Mouse (Mus musculus) lung, embryonic 15.5 days (tissue): Measurements from ENCODE around the gene Lrrc7. TPM values are rescaled to one million over a fixed set of nuclear protein-coding genes. Genes with fewer than 3 reads are reported as not detected.

Experiments
- ATAC-seq: fragments of 200-750 bp; cut with Nextera tagmentation; 2 replicates; pipeline ENCODE4 v1.8.0; 2017; ENCODE audit warnings: moderate number of reproducible peaks, borderline replicate concordance; ENCODE audit not compliant: low FRiP score, low TSS enrichment; ENCODE audit errors: extremely low read depth
- H3K27ac ChIP-seq: fragments of 300-500 bp; sonication (generic); 2 replicates; pipeline ENCODE4 v1.5.1; 2015; ENCODE audit warnings: moderate library complexity, mild to moderate bottlenecking, inconsistent platforms
- H3K27me3 ChIP-seq: fragments of 300-500 bp; sonication (generic); 2 replicates; pipeline ENCODE4 v1.6.1; 2015; ENCODE audit warnings: inconsistent platforms
- H3K36me3 ChIP-seq: fragments of 300-500 bp; sonication (generic); 2 replicates; pipeline ENCODE4 v1.6.1; 2015; ENCODE audit warnings: inconsistent platforms
- H3K4me1 ChIP-seq: fragments of 300-500 bp; sonication (generic); 2 replicates; pipeline ENCODE4 v1.6.1; 2015; ENCODE audit warnings: inconsistent platforms
- H3K4me2 ChIP-seq: fragments of 300-500 bp; sonication (generic); 2 replicates; pipeline ENCODE4 v1.6.1; 2015; ENCODE audit warnings: inconsistent platforms, mild to moderate bottlenecking, moderate library complexity
- H3K4me3 ChIP-seq: fragments of 300-500 bp; sonication (generic); 2 replicates; pipeline ENCODE4 v1.5.1; 2015; ENCODE audit warnings: mild to moderate bottlenecking, inconsistent platforms
- H3K9ac ChIP-seq: fragments of 300-500 bp; sonication (generic); 2 replicates; pipeline ENCODE4 v1.6.1; 2015; ENCODE audit warnings: inconsistent platforms
- H3K9me3 ChIP-seq: fragments of 300-500 bp; sonication (generic); 2 replicates; pipeline ENCODE4 v1.6.1; 2016; ENCODE audit warnings: inconsistent platforms
- WGBS: fragments of 180-500 bp; shearing (Covaris S2); methylation state at CpG from one replicate; pipeline ENCODE4 v1.1.7; 2015; 5-methylcytosine and 5-hydroxymethylcytosine counted together
- polyA plus RNA-seq: library from polyadenylated mRNA; unstranded; fragments of >200 nt; fragmentation: Nextera tagmentation; extraction: Ambion mirVana; gene quantifications from 2 replicates; pipeline ENCODE4 v1.2.1, GENCODE M21; 2015

The Lrrc7 gene
- polyA plus RNA-seq, 1 experiment from 2014 or later, result 0.17 TPM

DNA sequence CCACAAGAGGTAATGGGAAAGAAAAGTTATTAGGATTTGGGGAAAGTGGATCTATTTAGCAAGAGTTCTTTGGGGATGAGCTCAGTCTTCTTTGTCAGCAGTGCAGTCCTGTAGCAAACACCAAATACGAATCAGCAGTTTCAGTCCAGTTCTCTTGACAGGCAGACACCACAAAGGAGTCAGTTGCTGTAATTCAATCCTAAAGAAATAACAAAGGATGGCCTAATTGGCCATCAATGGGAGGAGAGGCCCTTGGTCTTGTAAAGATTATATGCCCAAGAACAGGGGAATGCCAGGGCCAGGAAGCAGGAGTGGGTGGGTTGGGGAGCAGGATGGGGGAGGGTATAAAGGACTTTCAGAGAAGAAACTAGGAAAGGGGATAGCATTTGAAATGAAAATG is 33.5 kb downstream of the Lrrc7 start:
- Histone ChIP-seq H3K4me2 (no peak overlapping the region), H3K36me3 (no peaks in the 10 kb centered on the region), H3K27ac (no peak overlapping the region), H3K9me3 (no peaks in the 10 kb centered on the region), H3K27me3 (no peaks in the 10 kb centered on the region), H3K4me1 (no peaks in the 10 kb centered on the region), H3K9ac (no peak overlapping the region), H3K4me3 (no peak overlapping the region)
- WGBS, result 53% methylated on average over 1 of the region's 1 CpGs
- no peak for ATAC-seq

GRCm38 (mm10) chr3:158493730-158494129 is 68.3 kb downstream of the Lrrc7 start:
- H3K4me2 ChIP-seq, result no peak overlapping the region
- no peaks in the 10 kb centered on the region for H3K27me3 ChIP-seq
- H3K9me3 ChIP-seq, result no peaks in the 10 kb centered on the region
- no peak overlapping the region for H3K9ac ChIP-seq
- H3K4me1 ChIP-seq, result no peaks in the 10 kb centered on the region
- no peak for ATAC-seq
- no peak overlapping the region for H3K27ac ChIP-seq
- 63% methylated on average over 1 of the region's 1 CpGs for WGBS
- no peak overlapping the region for H3K4me3 ChIP-seq
- H3K36me3 ChIP-seq, result no peaks in the 10 kb centered on the region

- Histone ChIP-seq H3K4me2 (no peak overlapping the region), H3K9ac (no peak overlapping the region), H3K36me3 (no peaks in the 10 kb centered on the region), H3K27ac (no peak overlapping the region), H3K27me3 (no peaks in the 10 kb centered on the region), H3K9me3 (no peaks in the 10 kb centered on the region), H3K4me3 (no peak overlapping the region), H3K4me1 (no peaks in the 10 kb centered on the region)
- no peak for ATAC-seq
- 70% methylated on average over 2 of the region's 2 CpGs for WGBS
These were observed 82.3 kb downstream of the Lrrc7 start for GRCm38 (mm10) chr3:158479677-158480076.

GRCm38 (mm10) chr3:158400600-158400999 is 161.4 kb downstream of the Lrrc7 start:
- no peak overlapping the region for H3K9ac ChIP-seq
- no peak overlapping the region for H3K4me3 ChIP-seq
- H3K27me3 ChIP-seq, result no peaks in the 10 kb centered on the region
- 84% methylated on average over 1 of the region's 1 CpGs for WGBS
- no peak overlapping the region for H3K4me2 ChIP-seq
- H3K36me3 ChIP-seq, result no peaks in the 10 kb centered on the region
- H3K9me3 ChIP-seq, result no peaks in the 10 kb centered on the region
- no peak for ATAC-seq
- H3K4me1 ChIP-seq, result no peaks in the 10 kb centered on the region
- no peak overlapping the region for H3K27ac ChIP-seq

DNA sequence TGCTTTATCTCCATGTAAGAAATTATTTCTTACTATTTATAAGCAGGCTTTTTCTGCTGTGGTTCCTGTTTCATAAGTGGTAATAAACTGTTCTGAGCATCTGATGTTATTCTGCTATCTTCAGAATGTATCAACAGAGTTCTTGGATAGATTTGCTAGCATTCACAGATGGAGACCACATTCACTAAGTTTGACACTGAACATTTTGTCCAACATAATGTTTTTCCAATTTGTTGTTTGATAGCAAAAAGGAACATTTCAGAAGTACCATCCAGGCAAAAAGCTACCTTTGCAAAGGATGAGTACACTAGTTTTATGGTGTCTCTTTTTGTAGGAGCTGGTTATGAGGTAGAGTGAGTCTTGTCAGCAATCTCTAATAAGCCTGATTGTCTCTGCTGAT is 170.5 kb downstream of the Lrrc7 start:
- no peaks in the 10 kb centered on the region for H3K36me3 ChIP-seq
- H3K27ac ChIP-seq, result no peak overlapping the region
- H3K4me3 ChIP-seq, result no peak overlapping the region
- no peak for ATAC-seq
- no peak overlapping the region for H3K9ac ChIP-seq
- no peaks in the 10 kb centered on the region for H3K4me1 ChIP-seq
- H3K9me3 ChIP-seq, result no peaks in the 10 kb centered on the region
- no peaks in the 10 kb centered on the region for H3K27me3 ChIP-seq
- H3K4me2 ChIP-seq, result no peak overlapping the region

GRCm38 (mm10) chr3:158388076-158388454 is 174.0 kb downstream of the Lrrc7 start:
- no peaks in the 10 kb centered on the region for H3K4me1 ChIP-seq
- H3K36me3 ChIP-seq, result no peaks in the 10 kb centered on the region
- H3K27ac ChIP-seq, result no peak overlapping the region
- ATAC-seq, result no peak
- no peak overlapping the region for H3K4me2 ChIP-seq
- WGBS, result 30% methylated on average over 2 of the region's 2 CpGs
- H3K27me3 ChIP-seq, result no peaks in the 10 kb centered on the region
- H3K9ac ChIP-seq, result no peak overlapping the region
- no peak overlapping the region for H3K4me3 ChIP-seq
- no peaks in the 10 kb centered on the region for H3K9me3 ChIP-seq

DNA sequence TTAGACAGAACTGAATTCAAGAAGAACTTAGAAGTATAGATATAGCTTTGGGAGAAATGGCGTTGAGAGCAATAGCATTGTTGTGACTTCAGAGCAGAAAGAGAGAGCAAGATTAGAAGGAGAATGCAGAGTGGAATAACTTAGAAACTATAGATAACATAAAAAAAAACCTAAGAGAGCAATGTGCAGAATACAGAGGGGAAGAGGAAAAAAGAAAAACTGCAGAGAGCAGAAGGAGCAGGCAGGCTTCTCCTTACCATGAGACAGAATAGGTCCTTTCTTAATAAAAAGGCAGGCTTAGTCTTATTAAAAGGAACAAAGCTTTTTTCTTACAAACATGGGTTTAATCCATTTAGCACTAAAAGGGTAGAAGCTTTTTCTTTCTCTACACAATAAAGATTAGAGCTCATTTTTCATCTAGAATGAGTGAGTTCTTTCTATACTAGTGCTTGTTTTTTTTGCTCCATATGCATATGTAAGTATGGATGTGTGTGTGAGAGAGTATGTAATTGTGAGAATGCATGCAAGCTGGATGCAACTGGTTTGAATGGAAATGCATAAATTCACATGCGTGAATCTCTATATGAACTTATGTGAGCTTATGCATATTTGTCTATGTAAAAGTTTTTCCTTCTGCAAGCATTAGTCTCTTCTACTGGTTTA is 174.5 kb downstream of the Lrrc7 start:
- Histone ChIP-seq H3K4me2 (no peak overlapping the region), H3K4me1 (no peaks in the 10 kb centered on the region)
- no peak for ATAC-seq

DNA sequence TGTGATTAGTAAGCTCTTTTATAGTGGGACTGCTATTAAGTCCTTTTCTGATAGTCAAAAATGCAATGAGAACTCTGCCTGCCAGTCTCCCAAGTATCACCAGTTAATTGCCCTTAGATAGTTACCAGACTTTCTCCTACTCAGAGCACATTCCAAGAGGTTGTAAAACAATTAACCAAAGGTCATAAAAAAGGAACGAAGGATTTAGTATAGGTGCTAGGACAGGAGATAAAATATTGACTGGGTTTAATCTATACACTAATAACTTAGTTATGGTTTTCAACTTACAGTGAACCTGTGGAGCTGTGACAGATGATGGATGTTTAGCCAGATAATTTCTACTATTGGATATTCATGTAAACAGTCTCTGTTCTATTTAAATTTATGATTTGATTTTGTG is 175.2 kb downstream of the Lrrc7 start:
- no peak overlapping the region for H3K27ac ChIP-seq
- WGBS, result 20% methylated on average over 1 of the region's 1 CpGs

More for the DNA sequence above, 174.5 kb downstream of the Lrrc7 start:
- no peak overlapping the region for H3K4me3 ChIP-seq
- 61% methylated on average over 2 of the region's 2 CpGs for WGBS
- H3K9me3 ChIP-seq, result no peaks in the 10 kb centered on the region
- H3K9ac ChIP-seq, result no peak overlapping the region
- H3K36me3 ChIP-seq, result no peaks in the 10 kb centered on the region
- H3K27me3 ChIP-seq, result no peaks in the 10 kb centered on the region
- no peak overlapping the region for H3K27ac ChIP-seq

DNA sequence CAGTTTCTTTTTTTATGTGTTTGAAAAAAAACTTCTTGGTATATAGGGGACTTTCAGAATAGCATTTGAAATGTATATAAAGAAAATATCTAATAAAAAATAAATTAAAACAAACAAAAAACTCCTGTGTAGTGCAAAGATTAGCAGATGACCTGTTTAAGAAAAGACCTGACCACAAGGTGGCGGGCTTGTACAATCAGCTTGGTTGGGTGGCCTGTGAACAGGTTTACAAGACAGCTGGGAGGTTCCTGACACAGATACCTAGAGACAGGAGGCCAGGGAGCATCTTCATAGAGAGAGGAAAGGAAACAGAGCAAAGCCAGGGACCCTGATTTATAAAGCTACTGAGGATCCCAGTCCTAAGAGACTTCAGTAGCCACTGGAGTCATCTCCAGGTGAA is 186.1 kb downstream of the Lrrc7 start:
- Histone ChIP-seq H3K27me3 (no peaks in the 10 kb centered on the region), H3K4me2 (no peak overlapping the region), H3K4me3 (no peak overlapping the region), H3K4me1 (no peaks in the 10 kb centered on the region), H3K36me3 (no peaks in the 10 kb centered on the region), H3K9ac (no peak overlapping the region), H3K27ac (no peak overlapping the region), H3K9me3 (no peaks in the 10 kb centered on the region)
- ATAC-seq, result no peak
- WGBS, result 8% methylated on average over 1 of the region's 1 CpGs

More for the DNA sequence above, 175.2 kb downstream of the Lrrc7 start:
- no peak for ATAC-seq
- Histone ChIP-seq H3K4me2 (no peak overlapping the region), H3K9ac (no peak overlapping the region), H3K9me3 (no peaks in the 10 kb centered on the region), H3K4me3 (no peak overlapping the region), H3K4me1 (no peaks in the 10 kb centered on the region), H3K36me3 (no peaks in the 10 kb centered on the region), H3K27me3 (no peaks in the 10 kb centered on the region)

DNA sequence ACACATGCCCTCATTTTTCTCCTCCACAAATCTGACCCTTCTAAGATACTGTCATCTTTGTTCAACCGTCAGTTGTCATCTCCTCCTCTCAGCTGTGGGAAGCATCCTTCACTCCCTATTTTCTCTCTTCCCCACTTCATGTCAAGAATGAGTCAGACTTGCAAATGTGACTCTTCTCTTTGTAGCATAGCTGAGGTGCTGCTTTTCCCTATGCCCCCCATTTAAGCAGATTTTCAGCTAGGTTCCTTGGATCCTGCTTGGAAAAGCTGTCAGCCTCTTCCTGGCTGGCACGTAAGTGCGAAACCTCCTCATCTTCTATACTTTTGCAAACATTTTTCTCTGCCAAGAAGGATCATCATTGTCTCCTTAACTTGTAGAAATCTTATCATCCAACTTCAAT is 192.9 kb downstream of the Lrrc7 start:
- WGBS, result 75% methylated on average over 3 of the region's 3 CpGs
- Histone ChIP-seq H3K9ac (no peak overlapping the region), H3K4me1 (no peaks in the 10 kb centered on the region), H3K9me3 (no peaks in the 10 kb centered on the region), H3K36me3 (no peaks in the 10 kb centered on the region), H3K27ac (no peak overlapping the region), H3K4me3 (no peak overlapping the region), H3K4me2 (no peak overlapping the region), H3K27me3 (no peaks in the 10 kb centered on the region)
- ATAC-seq, result no peak

- ATAC-seq, result no peak
- H3K27ac ChIP-seq, result no peak overlapping the region
- no peaks in the 10 kb centered on the region for H3K9me3 ChIP-seq
- H3K4me3 ChIP-seq, result no peak overlapping the region
- H3K4me2 ChIP-seq, result no peak overlapping the region
- H3K36me3 ChIP-seq, result no peaks in the 10 kb centered on the region
- no peaks in the 10 kb centered on the region for H3K4me1 ChIP-seq
- H3K27me3 ChIP-seq, result no peaks in the 10 kb centered on the region
- no peak overlapping the region for H3K9ac ChIP-seq
- 61% methylated on average over 3 of the region's 3 CpGs for WGBS
These were observed 196.2 kb downstream of the Lrrc7 start for GRCm38 (mm10) chr3:158365801-158366200.

GRCm38 (mm10) chr3:158362091-158362490 is 199.9 kb downstream of the Lrrc7 start:
- H3K36me3 ChIP-seq, result no peaks in the 10 kb centered on the region
- no peak overlapping the region for H3K9ac ChIP-seq
- no peak overlapping the region for H3K4me2 ChIP-seq
- no peak overlapping the region for H3K27ac ChIP-seq
- no peaks in the 10 kb centered on the region for H3K27me3 ChIP-seq
- no peak for ATAC-seq
- H3K4me3 ChIP-seq, result no peak overlapping the region
- H3K9me3 ChIP-seq, result no peaks in the 10 kb centered on the region
- H3K4me1 ChIP-seq, result no peaks in the 10 kb centered on the region
- WGBS, result 93% methylated on average over 2 of the region's 2 CpGs

- no peak overlapping the region for H3K4me3 ChIP-seq
- H3K27ac ChIP-seq, result no peak overlapping the region
- no peak overlapping the region for H3K4me2 ChIP-seq
- H3K27me3 ChIP-seq, result no peaks in the 10 kb centered on the region
- 67% methylated on average over 1 of the region's 1 CpGs for WGBS
- no peaks in the 10 kb centered on the region for H3K4me1 ChIP-seq
- no peaks in the 10 kb centered on the region for H3K36me3 ChIP-seq
- no peaks in the 10 kb centered on the region for H3K9me3 ChIP-seq
- no peak overlapping the region for H3K9ac ChIP-seq
- no peak for ATAC-seq
These were observed 205.3 kb downstream of the Lrrc7 start for GRCm38 (mm10) chr3:158356706-158357105.
